Mouse (Mus musculus) c-Kit-positive CD71-negative TER-119-negative erythroid progenitor cells, embryonic 14.5 days (primary cell): ENCODE results near the gene Rps19.
"Not testable (repeated sequence)": the region's sequence is repeated elsewhere in the genome, so short reads cannot be mapped to it uniquely, and the experiment has no call there.

ENCODE experiments used
- DNase-seq: peaks from one replicate; pipeline ENCODE4 v3.0.0-alpha.2; 2013; ENCODE audit warnings: low read depth

Rps19 gene

DNA sequence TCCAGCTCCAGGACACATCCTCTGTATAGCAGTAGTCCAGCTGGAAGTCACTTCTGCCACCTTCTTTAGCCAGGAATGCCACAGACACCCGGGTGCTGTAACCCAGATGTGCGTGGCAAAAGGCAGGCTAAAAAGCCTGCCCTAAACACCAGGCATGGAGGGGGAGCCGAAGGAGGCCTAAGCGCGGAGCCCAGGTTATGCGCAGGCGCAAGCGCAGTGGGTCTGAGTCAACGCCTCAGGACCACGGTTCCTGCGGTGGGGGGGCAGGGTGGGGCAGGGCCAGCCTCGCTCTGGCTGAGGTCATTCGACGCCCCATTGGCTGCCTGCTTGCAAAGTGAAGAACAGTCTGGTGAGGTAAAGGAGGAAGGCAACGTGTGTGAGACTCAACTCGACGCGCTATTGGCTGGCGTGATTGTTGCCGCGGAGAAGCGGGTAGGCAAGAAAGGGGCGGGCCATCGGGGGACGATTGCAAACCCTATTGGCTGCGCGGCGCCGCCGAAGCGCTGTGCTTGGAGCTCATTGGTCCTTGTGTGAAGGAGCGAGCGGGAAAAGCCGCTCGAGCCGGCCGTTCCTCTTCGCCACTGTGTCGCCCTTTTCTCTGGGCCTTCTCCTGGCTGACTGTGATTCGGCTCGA lies 14.5 kb upstream of the Rps19 start, which contains the start of the genes Lypd4 and Dmrtc2:
Gene Lypd4 (minus strand): TSS at position 410 of the 634 bp plus-strand sequence.
Gene Dmrtc2 (plus strand): TSS at position 526 of the 634 bp plus-strand sequence.
- DNase-seq: no peak

DNA sequence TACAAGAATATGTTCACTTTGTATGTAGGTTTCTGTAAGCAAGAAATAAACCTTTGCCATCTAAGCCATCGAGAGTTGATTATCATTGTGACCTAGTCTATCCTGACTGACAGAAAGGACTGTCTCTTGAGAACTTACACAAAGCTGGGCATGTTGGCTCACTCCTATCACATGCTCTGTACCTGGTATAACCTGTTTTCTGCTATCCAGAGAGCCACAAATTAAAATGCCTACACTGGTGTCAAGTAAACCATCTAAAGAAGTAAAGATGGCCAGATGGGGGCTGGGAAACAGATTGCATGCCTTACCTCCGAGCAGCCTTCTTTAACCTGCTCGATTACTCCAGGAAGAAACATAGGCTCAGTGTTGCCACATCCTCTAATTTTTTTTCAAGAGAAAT lies 6.6 kb upstream of the Rps19 start:
- DNase-seq: no peak

DNA sequence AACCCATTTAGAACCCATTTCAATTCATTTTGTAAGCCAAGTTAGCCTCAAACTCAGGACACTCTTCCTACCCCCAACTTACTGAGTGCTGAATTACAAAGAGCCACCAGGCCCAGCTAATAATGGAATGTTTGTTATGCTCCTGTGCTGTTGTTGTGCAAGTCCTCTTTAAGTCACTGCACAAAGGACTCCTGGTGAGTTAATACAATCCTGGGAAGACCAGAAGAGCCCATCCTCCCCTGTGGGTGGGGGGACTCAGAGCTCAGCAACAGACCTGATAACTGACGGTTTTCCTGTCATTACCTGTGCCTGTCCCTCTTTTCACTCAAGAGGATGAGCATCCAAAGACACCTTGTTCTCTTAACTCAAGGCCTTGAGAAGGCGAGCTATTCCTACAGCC lies 4.6 kb upstream of the Rps19 start:
- no peak for DNase-seq

DNA sequence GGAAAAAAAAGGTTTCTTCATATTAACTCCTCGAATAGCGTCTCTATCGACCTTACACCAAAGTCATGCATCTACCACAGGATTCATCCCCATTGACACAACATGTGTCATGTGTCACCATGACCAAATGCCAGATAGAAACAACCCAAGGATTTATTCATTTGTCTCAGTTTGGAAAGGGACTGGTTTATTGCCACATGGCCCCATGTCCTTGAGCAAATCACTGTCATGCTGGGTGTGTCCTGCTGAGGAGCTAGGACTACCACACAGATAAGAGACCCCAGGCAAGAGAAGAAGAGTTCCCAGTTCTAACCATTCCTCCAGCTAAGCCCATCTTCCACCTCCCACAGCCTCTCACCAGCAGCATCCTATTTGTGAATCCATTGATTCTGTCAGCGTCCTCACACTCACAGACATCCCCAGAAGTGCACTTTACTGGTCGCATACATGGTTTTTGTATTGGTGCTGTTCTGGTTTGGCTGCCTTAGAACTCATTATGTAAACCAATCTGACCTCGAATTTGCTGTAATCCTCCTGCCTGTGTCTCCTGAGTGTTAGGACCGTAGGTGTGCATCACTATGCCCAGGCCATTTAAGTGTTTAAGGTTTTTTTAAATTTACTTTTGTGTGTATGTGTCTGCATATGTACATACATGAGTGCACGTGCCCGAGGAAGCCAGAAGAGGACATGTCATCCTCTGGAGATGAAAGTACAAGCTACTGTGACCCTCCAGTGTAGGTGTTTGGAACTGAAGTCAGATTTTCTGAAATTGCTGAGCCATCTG lies 1.6 kb upstream of the Rps19 start:
- no peak for DNase-seq

DNA sequence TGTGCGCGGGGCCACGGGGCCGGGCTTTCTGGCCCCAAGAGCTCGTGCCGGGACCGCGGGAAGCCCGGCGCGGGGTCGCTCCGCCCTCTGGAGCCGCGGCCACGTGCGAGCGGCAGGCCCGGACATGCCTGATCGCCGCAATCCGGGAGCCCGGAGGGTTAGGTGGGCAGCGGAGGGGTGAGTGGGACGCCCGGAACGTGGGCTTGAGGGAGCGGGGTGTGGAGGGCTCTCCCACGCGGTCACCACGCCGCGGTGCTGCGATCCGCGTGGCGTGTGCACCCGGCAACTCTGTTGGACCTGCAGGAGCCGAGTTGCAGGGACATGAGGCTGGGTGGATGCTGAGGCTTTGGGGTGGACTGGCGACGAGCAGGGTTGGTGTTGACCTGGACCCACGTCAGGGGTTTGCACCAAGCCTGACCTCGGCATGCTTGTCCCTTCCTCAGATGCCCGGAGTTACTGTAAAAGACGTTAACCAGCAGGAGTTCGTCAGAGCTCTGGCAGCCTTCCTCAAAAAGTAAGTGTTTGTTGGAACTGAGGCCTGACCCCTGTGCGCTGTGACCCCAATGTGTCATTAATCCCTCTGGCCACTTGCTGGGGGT lies 621 bp downstream of the Rps19 start:
- no peak for DNase-seq

DNA sequence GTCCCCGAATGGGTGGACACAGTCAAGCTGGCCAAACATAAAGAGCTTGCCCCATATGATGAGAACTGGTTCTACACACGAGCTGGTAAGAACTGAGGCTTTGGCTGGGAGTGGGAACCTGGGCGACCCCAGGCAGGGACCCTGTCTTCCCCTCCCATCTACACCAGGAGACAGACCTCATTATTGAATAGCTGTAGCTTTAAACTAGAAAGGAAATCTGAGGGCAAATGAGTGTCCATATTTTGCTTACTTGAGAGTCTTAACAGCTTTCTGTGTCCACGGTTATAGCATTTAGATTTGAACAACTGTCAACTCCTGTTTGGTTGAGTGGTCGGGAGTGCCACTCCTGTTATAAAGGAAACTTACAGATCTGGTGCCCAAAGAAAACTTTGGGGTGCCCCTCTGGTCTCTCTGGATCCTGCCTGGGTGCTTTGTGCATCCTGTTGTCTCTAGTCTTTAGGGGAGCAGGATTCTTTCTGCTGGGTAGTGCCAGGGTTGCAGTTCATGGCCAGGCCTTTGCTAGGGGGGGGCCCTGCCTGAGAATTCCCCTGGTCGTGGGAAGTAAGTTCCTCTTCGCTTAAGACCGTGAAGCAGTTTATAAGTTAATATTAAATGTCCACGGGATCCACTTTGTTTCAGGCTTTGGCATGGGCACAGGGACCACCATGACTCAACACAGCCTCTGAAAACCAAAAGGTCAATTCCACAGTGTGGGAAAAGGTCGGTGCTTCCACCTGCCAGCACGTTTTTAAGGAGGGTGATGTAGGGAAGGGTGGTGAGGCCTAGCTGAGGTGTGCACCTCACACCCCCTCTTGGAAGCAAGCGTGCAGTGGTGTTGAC lies 1.5 kb downstream of the Rps19 start:
- DNase-seq: no peak

DNA sequence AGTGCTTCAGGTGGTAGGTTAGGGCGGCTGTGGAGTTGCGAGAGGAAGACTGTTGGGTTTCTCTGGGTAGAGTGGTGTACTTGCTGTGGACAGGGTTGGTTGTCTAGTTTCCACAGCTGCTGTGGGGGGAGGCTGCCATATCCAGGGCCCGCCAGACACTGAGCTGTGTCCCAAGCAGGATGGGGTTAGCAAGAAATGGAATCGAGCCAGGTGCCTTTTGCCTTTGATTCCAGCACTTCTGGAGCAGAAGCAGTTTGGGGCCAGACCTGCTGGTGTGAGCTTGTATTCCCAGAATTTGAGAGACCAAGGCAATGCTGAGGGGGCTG lies 2.1 kb downstream of the Rps19 start:
- no peak for DNase-seq

DNA sequence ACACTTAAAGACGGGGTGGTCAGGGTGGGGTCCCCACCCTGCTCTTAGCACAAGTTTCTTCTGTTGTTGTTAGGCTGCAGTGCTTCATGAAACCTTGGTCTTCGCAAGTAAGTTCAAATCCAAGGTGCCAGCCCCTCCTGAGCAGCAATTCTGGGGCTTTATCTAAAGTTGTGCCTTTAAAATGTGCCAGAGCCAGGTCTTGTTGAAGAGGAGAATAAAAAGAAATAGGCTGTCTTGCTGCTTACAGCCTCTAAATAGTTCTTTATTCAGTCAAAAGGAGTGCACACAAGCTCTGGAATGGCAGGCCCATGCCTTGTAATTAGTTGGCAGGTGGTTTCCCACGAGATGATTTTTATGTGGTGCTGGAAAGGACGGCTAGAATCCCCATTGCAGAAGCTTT lies 2.9 kb downstream of the Rps19 start:
- no peak for DNase-seq

DNA sequence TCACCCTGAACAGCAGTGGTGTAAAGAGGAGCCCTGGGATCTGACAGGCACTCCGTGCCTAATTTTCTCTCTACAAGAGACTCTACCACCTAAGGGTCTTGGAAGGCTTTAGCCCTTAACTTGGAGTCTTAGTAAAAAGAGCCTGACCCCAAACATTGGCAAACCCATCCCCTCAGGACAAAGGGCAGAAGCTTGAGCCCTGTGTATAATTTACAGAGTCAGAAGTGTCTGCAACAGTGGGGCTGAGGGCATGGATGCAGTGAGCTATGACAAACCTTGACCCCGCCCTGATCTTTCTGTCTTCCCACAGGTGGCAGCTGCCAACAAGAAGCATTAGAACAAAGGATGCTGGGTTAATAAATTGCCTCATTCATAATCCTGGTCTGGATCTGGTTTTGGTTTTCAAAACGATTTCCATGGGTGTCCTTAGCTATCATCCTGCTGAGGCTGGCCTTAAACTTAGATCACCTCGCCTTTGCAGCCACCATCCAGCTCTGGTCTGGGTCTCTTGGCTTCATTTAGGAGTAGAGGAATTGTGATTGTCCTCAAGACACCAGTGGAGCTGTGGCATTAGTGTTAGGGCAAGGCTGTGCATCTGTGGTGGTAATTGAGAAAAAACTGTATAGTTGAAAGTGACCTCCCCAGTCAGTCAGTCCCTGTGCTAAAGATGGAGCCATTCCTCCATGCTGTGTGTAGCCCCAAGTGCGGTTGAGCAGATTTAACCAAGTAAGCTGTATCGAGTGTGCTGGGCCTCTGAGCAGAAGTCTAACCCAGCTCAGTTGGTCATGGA lies 5.5 kb downstream of the Rps19 start:
- DNase-seq: no peak

DNA sequence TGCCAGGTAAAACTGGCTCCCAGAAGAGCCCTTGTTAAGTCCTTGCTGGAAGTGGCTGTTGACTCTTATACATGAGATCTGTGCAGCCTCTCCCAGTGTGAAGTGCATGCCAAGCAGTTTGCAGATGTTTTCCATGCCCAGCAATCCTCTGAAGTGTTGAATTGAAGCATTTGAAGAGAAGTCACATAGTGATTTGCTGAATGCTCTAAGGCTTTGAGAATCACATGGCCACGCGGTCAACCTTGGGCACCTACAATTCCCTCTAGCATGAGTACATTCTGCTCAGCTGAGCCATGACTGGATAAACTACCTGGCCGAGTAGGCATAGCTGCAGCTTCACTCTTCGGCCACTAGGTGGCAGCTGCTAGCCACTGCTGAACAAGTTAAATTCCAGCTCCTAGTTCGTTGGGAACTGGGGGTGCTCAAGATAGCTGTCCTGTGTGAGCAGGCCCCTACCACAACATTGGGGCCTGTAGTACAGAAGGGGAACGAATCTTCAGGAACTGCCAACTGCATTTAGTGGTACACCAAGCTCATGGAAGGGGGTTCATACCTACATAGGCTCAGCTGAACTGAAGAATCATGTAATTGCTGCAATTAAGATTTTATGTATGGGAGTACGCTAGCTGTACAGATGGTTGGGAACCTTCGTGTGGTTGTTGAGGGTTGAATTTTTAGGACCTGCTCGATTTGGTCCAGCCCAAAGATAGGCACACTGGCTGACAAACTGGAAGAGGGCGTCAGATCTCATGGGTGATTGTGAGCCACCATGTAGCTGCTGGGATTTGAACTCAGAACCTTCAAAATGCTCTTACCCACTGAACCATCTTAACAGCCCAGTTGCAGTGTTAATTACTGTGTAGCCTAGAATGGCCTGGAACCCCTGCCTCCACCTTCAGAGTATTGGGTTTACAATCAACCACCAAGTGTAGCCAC lies 6.4 kb downstream of the Rps19 start:
- DNase-seq: peak; percentile 84

DNA sequence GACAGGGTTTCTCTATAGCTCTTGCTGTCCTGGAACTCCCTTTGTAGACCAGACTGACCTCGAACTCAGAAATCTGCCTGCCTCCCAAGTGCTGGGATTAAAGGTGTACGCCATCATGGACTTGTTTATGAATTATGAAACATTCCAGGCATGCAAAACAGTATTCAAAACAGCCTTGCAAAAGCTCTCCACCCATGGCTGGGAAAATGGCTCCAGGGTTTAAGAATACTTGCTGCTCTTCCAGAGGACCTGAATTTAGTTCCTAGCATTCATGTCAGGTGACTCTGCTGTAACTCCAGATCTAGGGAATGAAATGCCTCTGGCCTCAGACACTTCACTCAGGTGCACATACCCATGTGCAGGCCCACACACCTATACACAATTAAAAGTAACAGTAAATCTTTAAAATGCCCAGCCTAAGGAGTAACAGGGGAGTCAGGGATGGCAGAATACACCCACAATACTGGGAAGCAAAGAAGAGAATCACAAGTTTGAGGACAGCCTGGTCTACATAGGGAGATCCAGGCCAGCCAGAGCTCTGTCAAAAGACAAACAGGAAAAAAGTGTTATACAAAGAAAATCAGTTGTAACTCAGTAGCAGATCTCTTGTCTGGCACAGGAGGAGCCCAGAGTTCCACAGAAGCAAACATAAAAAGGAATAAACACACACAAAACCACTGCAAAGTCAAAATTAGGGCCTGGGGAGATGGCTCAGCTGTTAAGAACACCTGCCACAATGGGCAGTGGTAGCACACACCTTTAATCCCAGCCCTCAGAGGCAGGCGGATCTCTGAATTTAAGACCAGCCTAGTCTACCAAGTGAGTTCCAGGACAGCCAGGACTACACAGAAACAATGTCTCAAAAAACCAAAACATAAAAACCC lies 7.3 kb downstream of the Rps19 start:
- DNase-seq: no peak

DNA sequence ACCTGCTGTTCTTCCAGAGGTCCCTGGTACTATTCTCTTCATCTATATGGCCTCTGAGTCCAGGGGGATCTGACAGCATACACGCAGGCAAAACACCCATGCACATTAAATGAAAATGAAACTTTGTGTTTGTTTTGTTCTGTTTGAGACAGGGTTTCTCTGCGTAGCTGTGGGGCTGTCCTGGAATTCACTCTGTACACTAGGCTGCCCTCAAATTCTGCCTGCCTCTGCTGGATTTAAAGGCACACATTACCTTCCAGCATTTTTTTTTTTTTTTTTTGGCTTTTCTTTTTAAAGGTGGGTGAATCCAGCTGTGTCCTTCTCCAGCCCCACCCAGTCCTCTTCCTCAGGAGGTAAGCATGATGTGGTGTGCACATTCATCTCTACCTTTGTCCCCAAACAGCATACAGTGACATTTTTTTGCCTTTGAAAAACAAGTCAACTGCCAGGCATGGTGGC lies 8.0 kb downstream of the Rps19 start:
- no peak for DNase-seq

DNA sequence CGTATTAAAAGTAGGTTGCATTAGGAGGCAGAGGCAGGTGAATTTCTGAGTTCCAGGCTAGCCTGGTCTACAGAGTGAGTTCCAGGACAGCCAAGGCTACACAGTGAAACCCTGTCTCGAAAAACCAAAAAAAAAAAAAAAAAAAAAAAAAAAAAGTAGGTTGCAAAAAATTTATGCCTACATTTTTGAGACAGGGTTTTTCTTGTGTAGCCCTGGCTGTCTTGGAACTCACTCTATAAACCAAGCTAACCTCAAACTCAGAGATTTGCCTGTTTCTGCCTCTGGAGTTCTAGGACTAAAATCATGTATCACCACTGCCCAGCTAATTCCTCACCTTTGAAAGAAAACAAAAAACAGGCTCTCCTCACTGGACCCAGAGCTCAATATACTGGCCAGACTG lies 11.6 kb downstream of the Rps19 start:
- DNase-seq: not testable (repeated sequence)

DNA sequence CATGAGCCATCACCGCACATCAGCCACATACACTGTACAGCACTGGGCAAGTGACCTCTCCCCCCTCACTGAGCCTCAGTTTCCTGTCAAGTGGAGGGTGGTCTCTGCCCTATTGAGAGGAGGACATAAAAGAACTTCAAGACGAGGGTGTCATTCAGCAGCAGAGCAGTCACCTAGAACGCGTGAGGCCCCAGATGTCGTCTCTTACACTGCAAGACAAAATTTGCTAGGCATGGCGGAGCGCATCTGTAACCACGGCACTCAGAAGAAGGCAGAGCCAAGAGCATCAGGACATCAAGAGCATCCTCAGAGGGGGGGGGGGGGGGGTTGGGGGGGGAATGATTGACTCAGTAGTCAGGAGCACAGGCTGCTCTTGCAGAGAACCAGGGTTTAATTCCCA lies 12.1 kb downstream of the Rps19 start:
- DNase-seq: no peak

DNA sequence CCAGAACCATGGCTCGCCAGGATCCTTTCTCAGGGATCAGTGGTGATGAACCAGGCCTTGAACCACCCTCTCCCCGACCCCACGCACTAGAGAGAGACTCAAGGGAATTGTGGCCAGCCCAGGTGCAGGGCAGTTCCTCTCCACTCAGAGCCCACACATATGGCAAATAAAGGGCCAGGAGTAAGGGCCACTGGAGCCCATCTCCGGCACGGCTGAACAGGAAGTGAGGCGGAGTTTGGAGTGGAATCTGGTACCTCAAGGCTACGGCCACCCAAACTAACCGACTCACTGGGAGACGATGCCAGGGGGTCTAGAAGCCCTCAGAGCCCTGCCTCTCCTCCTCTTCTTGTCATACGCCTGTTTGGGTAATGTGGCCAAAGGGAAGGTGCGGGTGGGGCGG lies 13.1 kb downstream of the Rps19 start, which contains the start of gene Cd79a:
Gene Cd79a (plus strand): TSS at position 158 of the 400 bp plus-strand sequence.
- no peak for DNase-seq

DNA sequence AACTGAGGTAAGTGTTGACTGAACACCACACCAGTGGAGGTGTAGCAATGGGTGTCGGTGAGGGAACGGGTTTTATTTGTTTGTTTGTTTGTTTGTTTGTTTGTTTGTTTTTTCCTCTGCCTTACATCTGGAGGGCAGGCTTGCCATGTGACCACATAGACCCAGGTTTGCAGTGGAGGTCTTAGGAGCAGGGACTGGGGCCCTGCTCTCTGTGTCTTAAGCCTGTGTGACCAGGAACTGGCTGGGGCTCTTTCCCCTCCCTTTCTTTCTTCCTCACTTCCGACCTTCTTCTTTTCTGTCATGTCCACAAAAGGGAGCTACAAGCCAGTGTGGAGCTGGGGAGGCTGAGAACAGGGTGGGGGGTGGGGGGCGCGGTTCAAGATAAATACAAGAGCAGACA lies 13.8 kb downstream of the Rps19 start:
- DNase-seq: no peak

DNA sequence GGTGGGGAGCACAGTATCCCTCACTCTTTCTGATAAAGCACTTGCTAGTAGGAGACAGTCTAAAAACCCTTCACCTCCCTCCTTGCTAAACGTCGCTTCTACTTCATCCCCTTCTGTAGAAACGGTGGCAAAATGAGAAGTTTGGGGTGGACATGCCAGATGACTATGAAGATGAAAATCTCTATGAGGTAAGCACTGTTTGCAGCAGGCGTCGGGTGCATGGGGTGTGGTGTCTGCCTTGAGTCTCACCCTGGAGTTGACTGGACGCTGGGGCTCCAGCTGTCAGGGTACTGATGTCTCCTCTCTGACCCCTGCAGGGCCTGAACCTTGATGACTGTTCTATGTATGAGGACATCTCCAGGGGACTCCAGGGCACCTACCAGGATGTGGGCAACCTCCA lies 16.9 kb downstream of the Rps19 start:
- DNase-seq: no peak

DNA sequence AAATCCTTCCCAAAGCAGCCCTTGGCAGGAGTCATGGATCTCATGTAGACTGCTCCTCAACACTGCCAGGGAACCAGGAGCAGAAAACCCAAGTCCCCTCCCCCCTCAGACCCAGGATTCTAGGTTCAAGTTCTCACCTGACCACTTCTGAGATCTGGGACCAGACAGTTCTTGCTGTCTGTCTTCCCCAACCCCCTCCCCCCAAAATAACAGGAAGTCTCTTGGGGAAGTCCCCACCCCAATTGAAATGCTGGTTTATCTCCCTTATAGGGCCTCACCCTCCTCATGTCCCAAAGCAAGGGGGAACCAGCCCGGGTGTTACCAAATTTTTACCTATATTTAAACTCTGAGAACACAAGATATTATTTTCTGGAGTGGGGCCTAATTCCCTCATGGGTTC lies 17.7 kb downstream of the Rps19 start:
- DNase-seq: no peak

DNA sequence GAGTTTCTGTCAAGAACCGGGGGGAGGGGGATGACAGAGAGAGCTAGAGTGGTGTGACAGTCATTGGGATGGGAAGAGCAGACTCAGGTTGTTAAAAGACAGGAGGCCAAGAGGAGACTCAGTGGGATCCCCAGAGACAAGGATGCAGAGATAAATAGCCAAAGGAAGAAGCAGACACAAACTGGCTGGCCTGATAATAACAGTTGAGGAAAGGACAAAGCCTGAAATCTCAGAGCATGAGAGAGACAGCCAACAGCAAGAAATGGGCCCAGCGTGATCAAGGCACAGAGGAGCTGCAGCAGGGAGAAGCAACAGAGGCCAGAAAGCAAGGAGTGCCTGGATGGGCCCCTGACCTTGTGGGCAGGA lies 18.1 kb downstream of the Rps19 start:
- no peak for DNase-seq
